Mouse (Mus musculus) CD4-positive naive resting alpha-beta T cell, adult 57 days (primary cell): ENCODE data around the gene Olfr395. TPM values are rescaled to one million over a fixed set of nuclear protein-coding genes. Genes with fewer than 3 reads are reported as not detected.

Experiments used
- total RNA-seq: library from RNA; stranded (reverse); gene quantifications from one replicate; pipeline ENCODE4 v1.2.4, GENCODE M21; 2023

Gene Olfr395
- total RNA-seq = not detected

GRCm38 (mm10) chr11:73909199-73909598, at the start of gene Olfr395:
Gene Olfr395 (minus strand): TSS chr11:73909299.

GRCm38 (mm10) chr11:73936377-73936776, 27.3 kb upstream of the Olfr395 start, which contains the start of gene Olfr23:
Gene Olfr23 (plus strand): TSS chr11:73936677.

GRCm38 (mm10) chr11:73890671-73891070, 18.4 kb downstream of the Olfr395 start, which contains the start of gene Olfr394:
Gene Olfr394 (minus strand): TSS chr11:73890771.

Other genes starting within 250 kb of the Olfr395 start
- not detected for gene Zfp735, start 220.5 kb downstream of the Olfr395 start, total RNA-seq
- gene Olfr389, start 128.6 kb downstream of the Olfr395 start, total RNA-seq = not detected
- not detected for gene Olfr390, start 126.3 kb downstream of the Olfr395 start, total RNA-seq
- not detected for gene Olfr391-ps, start 106.2 kb downstream of the Olfr395 start, total RNA-seq
- not detected for gene Olfr392, start 92.2 kb downstream of the Olfr395 start, total RNA-seq
- gene Olfr393, start 57.8 kb downstream of the Olfr395 start, total RNA-seq = not detected
- gene Olfr394, start 18.5 kb downstream of the Olfr395 start, total RNA-seq = not detected
- gene Olfr23, start 27.4 kb upstream of the Olfr395 start, total RNA-seq = not detected
- not detected for gene Olfr397, start 51.5 kb upstream of the Olfr395 start, total RNA-seq
- not detected for gene Olfr398, start 81.1 kb upstream of the Olfr395 start, total RNA-seq
- gene Olfr139, start 147.3 kb upstream of the Olfr395 start, total RNA-seq = not detected
- gene Olfr399, start 147.3 kb upstream of the Olfr395 start, total RNA-seq = not detected
- not detected for gene Zfp616, start 160.7 kb upstream of the Olfr395 start, total RNA-seq
- gene Olfr401, start 204.4 kb upstream of the Olfr395 start, total RNA-seq = not detected
- gene Olfr402, start 244.2 kb upstream of the Olfr395 start, total RNA-seq = not detected